Mouse (Mus musculus) kidney, adult 2 months (tissue): ENCODE data around the gene Hoxa5.

Experiments
- CTCF ChIP-seq: fragments of 200-500 bp; conservative IDR thresholded peaks from 2 replicates; pipeline ENCODE4 v1.5.1; 2011; ENCODE audit warnings: low read depth, mild to moderate bottlenecking, control low read depth, low read length, moderate library complexity, mixed read lengths; ENCODE audit not compliant: insufficient read depth, insufficient read length
- POLR2A ChIP-seq: fragments of 200-500 bp; IDR thresholded peaks from one replicate; pipeline ENCODE4 v1.6.1; 2011; ENCODE audit warnings: low read depth, low read length, control low read depth

GRCm38 (mm10) chr6:52170166-52170897 is 34.1 kb downstream of the Hoxa5 start:
- TF ChIP-seq CTCF = no peak
- no peak for TF ChIP-seq POLR2A
